Mouse (Mus musculus) MN1 (cell line): Measurements from ENCODE around the gene Gm3194.
"Not testable (repeated sequence)": the region's sequence is repeated elsewhere in the genome, so short reads cannot be mapped to it uniquely, and the experiment has no call there.

Experiments
- DNase-seq: peaks from one replicate; pipeline ENCODE4 v3.0.0-alpha.2; 2016; ENCODE audit warnings: low spot score

Gene Gm3194

DNA sequence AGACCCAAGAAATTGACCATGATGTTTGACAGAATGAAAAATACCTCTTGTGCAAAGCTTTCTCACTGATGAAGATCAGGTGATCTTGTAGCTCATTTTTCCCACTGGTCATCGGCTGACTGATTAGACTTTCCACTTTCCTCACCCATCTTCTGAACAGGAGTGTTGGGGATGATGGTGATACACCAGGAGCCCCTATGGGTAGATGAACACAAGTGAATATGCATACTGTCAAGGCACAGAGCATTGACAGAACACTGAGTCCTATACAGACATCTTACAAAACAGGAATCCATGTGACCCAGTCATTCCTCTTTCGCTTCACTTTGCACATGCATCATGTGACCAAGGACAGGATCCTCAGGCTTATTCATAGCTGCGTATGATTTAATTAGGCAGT, at the start of gene Gm3194:
Gene Gm3194 (minus strand): TSS at position 101 of the 400 bp plus-strand sequence.
- not testable (repeated sequence) for DNase-seq

DNA sequence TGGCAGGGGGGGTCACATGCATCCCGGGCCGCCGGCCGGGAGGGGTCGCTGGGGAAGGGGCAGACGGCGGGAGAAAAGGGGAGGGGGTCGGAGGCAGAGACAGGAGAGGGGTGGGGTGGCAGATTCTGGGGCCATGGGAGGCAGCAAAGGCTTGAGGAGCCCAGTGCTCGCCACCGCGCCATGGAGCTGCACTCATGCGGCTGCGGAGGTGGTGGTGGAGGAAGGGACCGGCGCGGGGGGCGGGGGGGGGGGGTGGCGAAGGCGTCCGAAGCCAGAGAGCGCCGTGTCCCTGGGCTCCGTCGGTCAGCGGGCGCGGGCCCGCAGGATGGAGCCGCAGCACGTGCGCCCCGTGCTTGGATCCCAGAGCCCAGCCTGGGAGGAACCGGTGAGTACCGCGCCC, 46.1 kb upstream of the Gm3194 start, which contains the start of gene Gm3488:
Gene Gm3488 (plus strand): TSS at position 301 of the 400 bp plus-strand sequence.
- DNase-seq: not testable (repeated sequence)

DNA sequence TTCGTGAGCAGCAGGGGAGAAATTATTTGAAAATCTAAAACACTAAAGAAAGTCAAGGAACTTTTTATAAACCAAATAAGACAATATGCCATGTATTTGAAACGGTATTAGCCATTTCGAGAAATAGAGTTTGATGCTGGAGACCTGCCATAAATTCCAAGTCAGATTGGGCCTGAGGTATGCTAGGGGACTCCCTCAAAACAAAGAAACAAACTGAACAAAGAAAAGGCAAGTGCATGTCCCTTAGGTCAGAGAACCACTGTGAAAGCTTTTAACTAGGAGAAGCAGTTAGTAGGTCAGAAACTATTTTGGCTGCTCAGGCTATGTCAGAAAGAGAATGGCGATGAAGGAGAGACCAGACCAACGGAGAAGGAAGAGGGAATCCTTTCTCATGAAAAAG, 28.6 kb upstream of the Gm3194 start, which contains the start of gene Gm3187:
Gene Gm3187 (plus strand): TSS at position 301 of the 400 bp plus-strand sequence.
- DNase-seq: not testable (repeated sequence)

DNA sequence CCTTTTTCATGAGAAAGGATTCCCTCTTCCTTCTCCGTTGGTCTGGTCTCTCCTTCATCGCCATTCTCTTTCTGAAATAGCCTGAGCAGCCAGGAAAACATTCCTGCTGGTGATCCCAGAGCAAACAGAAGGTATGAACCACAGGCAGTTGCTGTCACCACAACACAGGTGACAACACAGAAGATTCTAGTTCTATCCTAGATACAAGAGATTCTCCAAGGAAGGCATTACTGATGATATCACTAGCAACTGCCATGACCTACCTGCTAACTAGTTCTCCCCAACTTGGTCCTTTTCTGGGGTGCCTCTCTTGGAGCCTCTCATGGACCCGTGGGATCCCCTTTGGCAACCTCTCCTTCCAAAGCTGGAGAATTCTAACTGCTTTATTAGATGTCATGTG, 22.5 kb upstream of the Gm3194 start, which contains the start of gene Gm8246:
Gene Gm8246 (minus strand): TSS at position 101 of the 400 bp plus-strand sequence.
- DNase-seq: not testable (repeated sequence)

DNA sequence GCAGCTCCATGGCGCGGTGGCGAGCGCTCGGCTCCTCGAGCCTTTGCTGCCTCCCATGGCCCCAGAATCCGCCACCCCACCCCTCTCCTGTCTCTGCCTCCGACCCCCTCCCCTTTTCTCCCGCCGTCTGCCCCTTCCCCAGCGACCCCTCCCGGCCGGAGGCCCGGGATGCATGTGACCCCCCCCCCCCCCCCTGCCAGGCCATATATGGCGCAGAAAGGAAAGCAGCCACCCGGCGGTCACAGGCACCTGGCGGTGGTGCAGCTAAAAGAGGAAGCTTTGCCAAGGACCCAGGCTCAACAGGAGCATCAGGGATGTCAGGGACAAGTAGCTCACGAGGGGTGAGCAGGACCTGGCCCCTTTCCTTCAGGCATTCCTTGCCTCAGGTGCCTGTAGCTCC, 5.2 kb upstream of the Gm3194 start:
- not testable (repeated sequence) for DNase-seq

DNA sequence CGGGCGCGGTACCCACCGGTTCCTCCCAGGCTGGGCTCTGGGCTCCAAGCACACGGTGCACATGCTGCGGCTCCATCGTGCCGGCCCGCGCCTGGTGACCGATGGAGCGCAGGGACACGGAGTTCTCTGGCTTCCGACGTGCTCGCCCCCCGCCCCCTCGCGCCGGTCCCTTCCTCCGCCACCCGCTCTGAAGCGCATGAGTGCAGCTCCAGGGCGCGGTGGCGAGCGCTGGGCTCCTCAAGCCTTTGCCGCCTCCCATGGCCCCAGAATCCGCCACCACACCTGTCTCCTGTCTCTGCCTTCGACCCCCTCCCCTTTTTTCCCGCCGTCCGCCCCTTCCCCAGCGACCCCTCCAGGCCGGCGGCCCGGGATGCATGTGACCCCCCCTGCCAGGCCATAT, 66.3 kb downstream of the Gm3194 start, which contains the start of gene Gm3500:
Gene Gm3500 (minus strand): TSS at position 101 of the 400 bp plus-strand sequence.
- not testable (repeated sequence) for DNase-seq
